Mouse (Mus musculus) spleen, adult 12 weeks (tissue): Measurements from ENCODE around the gene Enpep.

Experiments
- DNase-seq: peaks from one replicate; pipeline ENCODE4 v3.0.0; 2022; ENCODE audit warnings: low spot score

Enpep gene

GRCm38 (mm10) chr3:129312511-129312910, 20.0 kb downstream of the Enpep start:
- DNase-seq: no peak

- DNase-seq: no peak
These were observed 20.6 kb downstream of the Enpep start for GRCm38 (mm10) chr3:129311951-129312350.

GRCm38 (mm10) chr3:129309926-129310325, 22.6 kb downstream of the Enpep start:
- no peak for DNase-seq

GRCm38 (mm10) chr3:129308876-129309275, 23.6 kb downstream of the Enpep start:
- no peak for DNase-seq

- no peak for DNase-seq
These were observed 24.3 kb downstream of the Enpep start for GRCm38 (mm10) chr3:129308102-129308752.

- DNase-seq: no peak
These were observed 28.6 kb downstream of the Enpep start for GRCm38 (mm10) chr3:129303941-129304340.

- DNase-seq: no peak
These were observed 32.6 kb downstream of the Enpep start for GRCm38 (mm10) chr3:129299874-129300273.

- no peak for DNase-seq
These were observed 33.9 kb downstream of the Enpep start for GRCm38 (mm10) chr3:129298606-129299005.

GRCm38 (mm10) chr3:129296994-129297393, 35.5 kb downstream of the Enpep start:
- no peak for DNase-seq

GRCm38 (mm10) chr3:129295883-129296282, 36.6 kb downstream of the Enpep start:
- DNase-seq: no peak

- no peak for DNase-seq
These were observed 43.0 kb downstream of the Enpep start for GRCm38 (mm10) chr3:129289536-129289935.

GRCm38 (mm10) chr3:129287140-129287539, 45.4 kb downstream of the Enpep start:
- no peak for DNase-seq

- no peak for DNase-seq
These were observed 46.1 kb downstream of the Enpep start for GRCm38 (mm10) chr3:129286426-129286825.

GRCm38 (mm10) chr3:129284326-129284725, 48.2 kb downstream of the Enpep start:
- no peak for DNase-seq

- no peak for DNase-seq
These were observed 53.1 kb downstream of the Enpep start for GRCm38 (mm10) chr3:129279441-129279840.

GRCm38 (mm10) chr3:129273156-129273831, 59.2 kb downstream of the Enpep start:
- DNase-seq: no peak

GRCm38 (mm10) chr3:129270044-129270443, 62.5 kb downstream of the Enpep start:
- DNase-seq: no peak

GRCm38 (mm10) chr3:129268886-129269683, 63.4 kb downstream of the Enpep start:
- no peak for DNase-seq

- no peak for DNase-seq
These were observed 74.0 kb downstream of the Enpep start for GRCm38 (mm10) chr3:129258497-129258896.

- DNase-seq: no peak
These were observed 75.8 kb downstream of the Enpep start for GRCm38 (mm10) chr3:129256766-129257165.

- no peak for DNase-seq
These were observed 76.2 kb downstream of the Enpep start for GRCm38 (mm10) chr3:129256283-129256682.

GRCm38 (mm10) chr3:129254246-129254645, 78.3 kb downstream of the Enpep start:
- DNase-seq: no peak

- DNase-seq: no peak
These were observed 81.5 kb downstream of the Enpep start for GRCm38 (mm10) chr3:129250997-129251396.
